Mouse (Mus musculus): ENCODE data around the gene Sec14l4.
A peak's percentile ranks its signal among the peaks of the same experiment; 100 is the strongest.
"Not testable (repeated sequence)": the region's sequence is repeated elsewhere in the genome, so short reads cannot be mapped to it uniquely, and the experiment has no call there.

Gene Sec14l4

GRCm38 (mm10) chr11:4031126-4031941 lies at the start of gene Sec14l4:
Gene Sec14l4, plus strand, starts transcription at chr11:4031462.
- DNase-seq (ENCODE audit: low spot score), result no peak

- no peak for DNase-seq (ENCODE audit: low spot score)
Measured at GRCm38 (mm10) chr11:3981536-3981935, 49.7 kb upstream of the Sec14l4 start.

GRCm38 (mm10) chr11:3982275-3983209 lies 48.7 kb upstream of the Sec14l4 start:
- DNase-seq (ENCODE audit: low spot score), result no peak

- peak; percentile 39 for DNase-seq (ENCODE audit: low spot score)
Measured at GRCm38 (mm10) chr11:3983291-3983862, 47.9 kb upstream of the Sec14l4 start, which contains the start of gene Gal3st1. Gene Gal3st1, plus strand, starts transcription at chr11:3983636.

DNA sequence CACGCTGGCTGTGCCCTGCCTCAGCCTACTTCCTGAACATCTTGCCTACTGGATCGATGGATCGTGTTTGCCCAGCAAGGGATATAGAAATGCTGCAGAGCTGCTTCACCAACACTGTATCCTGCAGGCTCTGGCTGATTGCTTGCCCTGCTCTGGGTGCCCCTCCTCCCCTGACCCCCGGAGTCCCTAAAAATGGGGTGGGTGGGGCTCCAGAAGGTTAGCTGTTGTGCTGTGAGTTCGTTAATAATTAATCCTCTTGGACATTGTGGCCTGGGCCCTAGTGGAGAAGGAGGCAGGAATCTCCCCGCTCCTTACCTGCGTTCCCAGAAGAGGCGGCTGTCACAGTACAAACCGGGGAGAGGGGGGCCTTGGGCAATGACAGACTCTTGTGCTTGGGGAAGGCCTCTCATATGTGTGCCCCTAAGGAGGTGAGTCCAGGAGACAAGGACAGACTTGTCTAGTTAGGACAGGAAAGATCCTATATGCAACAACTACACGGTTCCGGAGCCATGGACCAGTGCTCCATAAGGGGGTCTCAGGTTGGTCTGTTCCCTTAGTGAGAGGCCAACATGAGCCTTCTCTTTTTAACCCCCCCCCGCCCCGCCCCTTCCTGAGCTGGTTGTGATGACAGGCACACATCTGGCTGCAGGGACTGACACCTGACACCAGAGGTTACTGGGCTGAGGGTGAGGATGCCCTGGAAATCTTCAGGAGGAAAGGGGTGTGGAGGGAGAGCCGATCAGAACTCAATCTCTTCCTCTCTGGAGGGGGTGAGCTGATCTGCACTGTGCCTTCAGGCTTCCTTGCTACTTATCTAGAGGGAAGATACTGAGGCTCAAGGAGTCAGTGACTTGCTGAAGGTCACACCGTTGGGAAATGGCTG lies 47.2 kb upstream of the Sec14l4 start:
- DNase-seq (ENCODE audit: low spot score), result no peak

- DNase-seq (ENCODE audit: low spot score), result no peak
Measured at GRCm38 (mm10) chr11:3989748-3990147, 41.5 kb upstream of the Sec14l4 start.

DNA sequence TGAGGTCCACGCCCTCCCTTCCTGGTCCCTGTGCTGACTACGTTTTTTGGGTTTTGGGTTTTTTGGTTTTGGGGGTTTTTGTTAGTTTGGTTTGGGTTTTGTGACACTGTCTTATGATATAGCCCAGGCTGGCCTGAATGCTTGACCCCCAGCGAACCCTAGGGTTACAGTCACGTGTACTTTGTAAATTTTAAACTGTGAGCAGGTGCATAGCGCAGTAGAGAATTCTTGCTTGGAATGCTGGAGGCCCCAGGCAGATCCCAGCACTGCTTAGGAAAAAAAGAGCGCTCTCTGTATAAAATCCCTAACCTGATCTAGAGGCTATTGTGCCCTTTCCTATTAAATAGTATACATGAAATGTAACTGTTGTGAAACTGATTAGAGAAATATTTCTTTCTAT lies 38.1 kb upstream of the Sec14l4 start:
- no peak for DNase-seq (ENCODE audit: low spot score)

GRCm38 (mm10) chr11:3993914-3994313 lies 37.3 kb upstream of the Sec14l4 start:
- DNase-seq (ENCODE audit: low spot score), result no peak

DNA sequence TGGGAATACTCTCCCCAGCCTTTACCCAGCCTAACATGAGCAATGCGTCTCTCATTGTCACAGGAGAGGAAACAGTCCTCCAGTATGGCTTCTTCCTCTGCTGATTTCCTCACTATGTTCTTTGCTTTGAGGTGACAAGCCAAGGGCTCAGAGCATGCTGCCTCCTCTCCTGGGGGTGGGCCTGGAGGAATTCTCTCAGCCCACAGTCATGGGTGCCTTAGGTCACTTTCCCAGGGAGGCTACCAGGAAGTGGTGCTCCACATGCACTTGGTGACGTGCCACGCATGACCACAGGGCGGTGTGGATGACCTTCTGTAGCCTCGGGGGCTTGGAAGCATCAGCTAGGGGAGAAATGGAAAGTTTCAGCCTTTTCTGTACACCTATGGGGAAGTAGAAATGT lies 35.8 kb upstream of the Sec14l4 start:
- no peak for DNase-seq (ENCODE audit: low spot score)

DNA sequence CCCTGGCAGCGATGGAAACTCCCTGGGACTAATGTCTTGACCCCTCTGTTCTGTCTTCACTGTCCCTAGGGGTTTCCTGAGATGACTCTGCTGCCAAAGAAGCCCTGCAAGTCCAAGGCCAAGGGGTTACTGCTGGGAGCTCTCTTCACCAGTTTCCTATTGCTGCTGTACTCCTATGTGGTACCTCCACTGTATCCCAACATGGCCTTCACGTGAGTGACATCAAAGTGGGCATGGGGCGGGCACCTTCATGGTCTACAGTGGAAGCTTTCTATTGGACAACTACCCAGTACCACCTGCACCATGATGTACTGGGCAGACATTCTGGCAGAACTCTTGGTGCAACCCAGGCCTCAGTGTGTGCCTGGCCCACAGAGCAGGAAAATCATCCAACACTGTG lies 34.4 kb upstream of the Sec14l4 start:
- DNase-seq (ENCODE audit: low spot score), result no peak

GRCm38 (mm10) chr11:3997978-3998720 lies 33.1 kb upstream of the Sec14l4 start:
- no peak for DNase-seq (ENCODE audit: low spot score)

DNA sequence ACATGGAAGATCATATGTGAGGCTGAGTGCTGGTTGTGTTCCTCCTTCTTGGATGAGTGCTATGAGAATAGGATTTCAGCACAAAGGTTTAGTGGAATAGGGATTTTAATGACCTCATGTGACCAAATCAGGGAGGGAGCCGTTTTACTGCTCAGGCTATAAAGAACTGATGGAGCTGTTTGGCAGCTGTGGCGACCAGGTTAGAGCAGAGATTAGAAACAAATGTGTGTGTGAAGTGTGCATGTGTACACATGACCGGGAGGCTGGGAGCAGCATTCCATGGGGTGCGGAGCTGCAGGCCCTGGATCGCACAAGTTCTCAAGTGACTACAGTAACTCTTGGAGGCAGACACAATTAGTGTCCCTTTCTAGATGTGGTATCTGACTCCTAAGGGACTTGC lies 31.7 kb upstream of the Sec14l4 start:
- no peak for DNase-seq (ENCODE audit: low spot score)

GRCm38 (mm10) chr11:4001603-4002002 lies 29.7 kb upstream of the Sec14l4 start:
- peak; percentile 68 for DNase-seq (ENCODE audit: low spot score)

DNA sequence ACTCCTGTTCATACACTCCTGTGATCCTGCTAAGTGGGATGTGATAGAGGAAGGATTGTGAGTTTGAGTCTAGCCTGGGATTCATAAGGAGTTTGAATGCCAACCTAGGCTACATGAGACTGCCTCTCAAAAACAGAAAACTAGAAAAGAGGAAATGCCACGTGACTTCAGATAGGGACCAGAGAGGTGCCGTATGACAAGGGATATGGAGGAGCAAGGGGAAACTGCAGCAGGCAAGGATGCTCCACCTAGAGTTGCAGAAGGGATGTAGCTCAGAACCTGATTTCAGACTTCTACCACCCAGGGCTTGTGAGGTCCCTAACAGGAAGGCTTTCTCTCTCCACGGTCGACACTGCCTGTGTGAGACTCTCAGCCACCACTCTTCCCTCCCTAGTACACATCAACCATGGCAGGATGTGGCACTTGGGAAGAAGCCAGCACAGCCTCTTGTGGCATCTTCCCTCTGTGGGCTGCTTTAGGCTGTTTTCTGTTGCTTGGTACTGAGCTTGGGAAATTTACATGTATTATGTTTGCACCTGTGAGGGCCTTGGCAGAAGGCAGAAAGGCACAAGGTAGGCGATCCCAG lies 25.9 kb upstream of the Sec14l4 start:
- no peak for DNase-seq (ENCODE audit: low spot score)

DNA sequence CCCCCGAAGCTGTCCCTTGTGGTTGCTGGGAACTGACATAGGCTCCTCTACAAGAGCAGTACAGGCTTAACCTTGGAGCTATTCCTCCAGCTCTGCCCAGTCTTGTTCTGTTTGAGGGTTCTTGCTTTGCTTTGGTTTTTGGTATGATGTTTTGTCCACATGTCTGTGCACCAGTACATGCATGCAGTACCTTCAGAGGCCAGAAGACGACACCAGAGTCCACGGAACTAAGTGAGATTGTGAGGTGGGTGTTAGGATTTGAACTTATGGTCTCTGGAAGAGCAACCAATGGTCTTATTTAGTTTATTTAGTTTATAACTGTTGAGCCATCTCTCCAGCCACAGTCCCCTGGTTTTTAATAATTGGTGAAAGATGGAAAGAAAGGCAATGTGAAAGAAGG lies 24.8 kb upstream of the Sec14l4 start:
- DNase-seq (ENCODE audit: low spot score), result no peak

- DNase-seq (ENCODE audit: low spot score), result no peak
Measured at GRCm38 (mm10) chr11:4012616-4013015, 18.6 kb upstream of the Sec14l4 start.

- DNase-seq (ENCODE audit: low spot score), result not testable (repeated sequence)
Measured at GRCm38 (mm10) chr11:4015796-4016195, 15.5 kb upstream of the Sec14l4 start.

- DNase-seq (ENCODE audit: low spot score), result not testable (repeated sequence)
Measured at GRCm38 (mm10) chr11:4022111-4022510, 9.2 kb upstream of the Sec14l4 start.

DNA sequence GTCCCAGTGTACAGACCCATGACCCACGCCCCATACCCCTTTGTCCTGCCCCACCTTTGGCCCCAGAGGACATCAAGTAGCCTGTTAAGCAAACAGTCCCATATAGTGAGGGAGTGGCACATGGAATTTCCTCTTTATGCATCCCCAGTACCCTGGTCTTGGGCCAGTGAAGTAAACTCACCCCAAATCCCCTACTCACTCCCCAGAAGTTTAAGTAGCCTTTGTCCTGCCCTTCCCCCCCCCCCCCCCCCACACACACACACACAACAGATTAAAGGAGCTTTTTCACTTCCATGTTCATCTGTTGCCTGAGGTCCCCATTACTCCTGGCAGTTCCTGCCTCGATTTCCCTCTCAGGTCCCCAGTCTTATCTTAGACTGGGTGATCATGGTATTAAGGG lies 7.9 kb upstream of the Sec14l4 start:
- DNase-seq (ENCODE audit: low spot score), result no peak

DNA sequence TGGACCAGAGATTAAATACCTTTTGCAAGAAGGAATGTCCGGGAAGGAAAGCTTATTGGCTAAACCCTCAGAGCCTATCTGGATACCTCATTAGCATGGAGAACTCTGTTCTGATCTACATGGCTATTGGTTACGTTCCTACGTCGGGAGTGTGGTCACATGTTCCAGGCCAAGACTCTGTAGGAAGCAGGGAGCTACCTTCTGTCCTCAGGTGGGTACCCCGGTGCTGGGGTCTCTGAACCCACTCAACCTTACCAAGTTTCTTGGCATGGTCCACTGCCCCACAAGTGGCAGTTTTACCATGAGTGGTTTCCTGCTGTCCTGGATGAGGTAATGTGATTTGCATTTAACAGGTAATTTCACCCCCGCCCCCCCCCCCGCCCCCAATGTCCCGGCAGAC lies 4.2 kb upstream of the Sec14l4 start:
- DNase-seq (ENCODE audit: low spot score), result no peak

All from urinary bladder, postnatal 14 days (tissue).